Mouse (Mus musculus) CD4-positive, CD25-positive, alpha-beta regulatory T cell, adult 2 months (primary cell): ENCODE results near the gene Net1.
"Not testable (repeated sequence)": the region's sequence is repeated elsewhere in the genome, so short reads cannot be mapped to it uniquely, and the experiment has no call there.

Experiments used
- DNase-seq: peaks from one replicate; pipeline ENCODE4 v3.0.0-alpha.2; 2012; ENCODE audit warnings: low read depth, low spot score

Net1 gene

GRCm38 (mm10) chr13:3890061-3890460, 28.0 kb downstream of the Net1 start:
- DNase-seq: no peak

GRCm38 (mm10) chr13:3889111-3889510, 28.9 kb downstream of the Net1 start:
- DNase-seq: no peak

- DNase-seq: no peak
These were observed 31.4 kb downstream of the Net1 start for GRCm38 (mm10) chr13:3886663-3887062.

- DNase-seq: no peak
These were observed 40.3 kb downstream of the Net1 start for GRCm38 (mm10) chr13:3877679-3878220.

- DNase-seq: no peak
These were observed 40.8 kb downstream of the Net1 start for GRCm38 (mm10) chr13:3877185-3877584.

- no peak for DNase-seq
These were observed 41.6 kb downstream of the Net1 start for GRCm38 (mm10) chr13:3876448-3876847.

- DNase-seq: no peak
These were observed 45.2 kb downstream of the Net1 start for GRCm38 (mm10) chr13:3872832-3873231.

GRCm38 (mm10) chr13:3869901-3870300, 48.1 kb downstream of the Net1 start:
- no peak for DNase-seq

GRCm38 (mm10) chr13:3867158-3867557, 50.9 kb downstream of the Net1 start:
- no peak for DNase-seq

- no peak for DNase-seq
These were observed 51.5 kb downstream of the Net1 start for GRCm38 (mm10) chr13:3866355-3867052.

GRCm38 (mm10) chr13:3865648-3866354, 52.2 kb downstream of the Net1 start:
- DNase-seq: no peak

GRCm38 (mm10) chr13:3862922-3863580, 55.0 kb downstream of the Net1 start:
- no peak for DNase-seq

- DNase-seq: no peak
These were observed 55.7 kb downstream of the Net1 start for GRCm38 (mm10) chr13:3862325-3862724.

GRCm38 (mm10) chr13:3861251-3861650, 56.8 kb downstream of the Net1 start:
- DNase-seq: no peak

GRCm38 (mm10) chr13:3856252-3856651, 61.8 kb downstream of the Net1 start:
- DNase-seq: no peak

- no peak for DNase-seq
These were observed 63.2 kb downstream of the Net1 start for GRCm38 (mm10) chr13:3854856-3855255.

- DNase-seq: not testable (repeated sequence)
These were observed 64.2 kb downstream of the Net1 start, which contains the start of gene Calm5 for GRCm38 (mm10) chr13:3853648-3854333. Gene Calm5 (plus strand): TSS chr13:3854173.

- DNase-seq: no peak
These were observed 67.7 kb downstream of the Net1 start for GRCm38 (mm10) chr13:3850330-3850729.

- DNase-seq: not testable (repeated sequence)
These were observed 77.4 kb downstream of the Net1 start for GRCm38 (mm10) chr13:3840662-3841061.

- DNase-seq: not testable (repeated sequence)
These were observed 80.7 kb downstream of the Net1 start, which contains the start of gene Calm4 for GRCm38 (mm10) chr13:3837312-3837807. Gene Calm4 (plus strand): TSS chr13:3837757.

- DNase-seq: not testable (repeated sequence)
These were observed 84.4 kb downstream of the Net1 start for GRCm38 (mm10) chr13:3833644-3834043.
